Mouse (Mus musculus): ENCODE data around the gene Fanca. TPM values are rescaled to one million over a fixed set of nuclear protein-coding genes. Genes with fewer than 3 reads are reported as not detected.
"Not testable (repeated sequence)": the region's sequence is repeated elsewhere in the genome, so short reads cannot be mapped to it uniquely, and the experiment has no call there.

Fanca gene
- total RNA-seq, 4 experiments from 2014 or later, result not detected

DNA sequence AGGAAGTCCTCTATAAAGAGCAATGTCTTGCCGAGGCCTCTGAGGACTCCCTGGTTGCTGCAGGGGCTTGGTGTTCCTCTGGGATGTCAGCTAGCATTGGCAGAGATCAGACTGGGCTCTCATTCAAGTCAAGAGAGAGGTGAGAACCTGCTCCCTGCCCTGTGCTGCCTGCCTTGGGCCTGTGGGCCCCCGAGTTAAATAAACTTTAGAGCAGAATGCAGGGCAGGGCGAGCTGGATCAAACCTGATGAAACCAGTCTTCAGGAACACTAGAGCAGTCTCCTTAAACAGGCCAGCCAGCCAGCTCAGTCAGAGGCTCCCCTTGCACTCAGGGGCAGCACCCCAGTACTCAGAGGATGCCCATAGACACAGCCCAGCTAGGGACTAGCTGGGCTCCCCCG lies 46.5 kb downstream of the Fanca start:
- no peak for DNase-seq (ENCODE audit: low spot score in 2 of 2)

DNA sequence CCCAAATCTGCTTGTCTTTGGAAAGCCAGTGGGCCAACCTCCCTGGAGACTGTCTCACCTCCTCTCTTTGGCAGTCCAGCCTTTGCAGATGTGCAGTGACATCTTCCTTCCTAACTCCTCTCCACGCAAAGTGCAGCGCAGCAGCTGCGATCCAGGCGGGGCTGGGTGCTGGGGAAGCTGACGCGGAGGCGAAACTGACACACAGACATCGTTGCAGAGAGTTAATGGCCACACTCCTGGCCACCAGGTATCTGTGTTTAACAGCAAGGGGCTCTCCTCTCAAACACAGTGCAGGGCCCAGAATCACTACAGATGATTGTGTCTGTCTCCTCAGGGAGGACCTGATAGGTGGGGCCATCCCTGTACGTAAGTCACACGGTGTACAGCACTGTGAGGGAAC lies 47.2 kb downstream of the Fanca start:
- DNase-seq (ENCODE audit: low spot score in 2 of 2), result no peak

DNA sequence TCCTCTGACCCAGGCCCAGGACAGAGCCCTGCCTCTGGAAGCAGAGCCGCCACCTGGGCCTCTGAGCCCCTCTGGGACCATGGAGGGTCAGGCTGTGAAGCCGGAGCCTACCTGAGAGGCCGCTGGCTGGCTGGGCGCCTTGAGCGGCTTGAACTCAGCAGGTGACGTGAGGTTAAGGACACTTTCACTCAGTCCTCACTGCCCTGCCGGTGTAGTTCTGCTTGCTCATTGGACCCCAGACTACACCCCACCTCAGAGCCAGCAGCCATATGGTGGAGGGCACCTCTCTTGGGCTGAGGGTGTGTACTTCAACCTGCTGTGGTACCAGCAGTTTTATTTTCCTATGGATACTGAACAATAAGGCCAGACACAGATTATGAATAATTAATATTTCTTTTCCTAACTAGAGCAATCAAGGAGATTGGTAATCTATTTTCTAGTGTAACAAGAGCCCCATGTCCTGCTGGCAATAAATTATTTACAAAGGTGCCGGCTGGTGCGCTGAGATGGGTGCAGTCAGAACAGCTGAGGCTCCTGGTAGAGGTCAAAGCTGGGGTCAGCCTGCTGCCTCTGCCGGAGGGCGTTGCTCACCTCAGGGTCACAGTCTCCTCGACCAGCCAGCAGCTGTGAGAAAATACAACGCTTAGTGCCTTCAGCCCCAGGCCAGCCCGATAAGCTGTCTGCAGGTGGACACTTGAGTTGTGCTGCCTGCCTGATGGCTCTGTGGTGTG lies 50.3 kb downstream of the Fanca start:
- DNase-seq (ENCODE audit: low spot score in 2 of 2), result no peak

DNA sequence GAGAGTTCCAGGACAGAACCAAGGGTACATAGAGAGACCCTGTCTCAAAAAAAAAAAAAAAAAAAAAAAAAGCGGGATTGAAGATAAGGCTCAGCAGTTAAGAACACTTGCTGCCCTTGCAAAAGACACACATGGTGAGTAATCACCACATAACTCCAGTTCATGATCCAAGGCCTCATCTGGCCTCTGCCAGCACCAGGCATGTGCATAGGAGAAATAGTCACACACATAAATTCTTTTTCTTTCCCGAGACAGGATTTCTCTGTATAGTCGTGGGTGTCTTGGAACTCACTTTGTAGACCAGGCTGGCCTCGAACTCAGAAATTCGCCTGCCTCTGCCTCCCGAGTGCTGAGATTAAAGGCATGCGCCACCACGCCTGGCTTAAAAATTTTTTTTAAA lies 60.8 kb downstream of the Fanca start:
- DNase-seq (ENCODE audit: low spot score in 2 of 2), result not testable (repeated sequence)

DNA sequence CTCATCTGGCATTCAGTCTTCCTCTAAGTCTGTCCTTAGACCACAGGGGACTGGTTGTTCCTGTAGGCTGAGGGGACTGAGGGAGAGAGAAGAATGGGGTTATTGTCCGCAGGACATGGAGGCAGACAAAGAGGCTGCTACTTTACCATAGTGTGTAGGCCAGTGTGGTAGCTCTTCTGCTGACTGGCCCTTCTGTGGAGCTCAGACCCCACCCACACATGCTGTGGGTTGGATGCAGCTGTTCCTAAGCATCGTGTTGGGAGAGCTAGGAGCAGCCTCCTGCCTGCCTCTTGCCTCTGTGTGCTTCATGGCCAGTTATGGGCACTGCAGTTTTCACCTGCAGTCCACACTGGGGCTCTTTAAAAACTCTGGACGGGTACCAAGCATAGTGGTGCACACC lies 61.3 kb downstream of the Fanca start:
- DNase-seq (ENCODE audit: low spot score in 2 of 2), result no peak

DNA sequence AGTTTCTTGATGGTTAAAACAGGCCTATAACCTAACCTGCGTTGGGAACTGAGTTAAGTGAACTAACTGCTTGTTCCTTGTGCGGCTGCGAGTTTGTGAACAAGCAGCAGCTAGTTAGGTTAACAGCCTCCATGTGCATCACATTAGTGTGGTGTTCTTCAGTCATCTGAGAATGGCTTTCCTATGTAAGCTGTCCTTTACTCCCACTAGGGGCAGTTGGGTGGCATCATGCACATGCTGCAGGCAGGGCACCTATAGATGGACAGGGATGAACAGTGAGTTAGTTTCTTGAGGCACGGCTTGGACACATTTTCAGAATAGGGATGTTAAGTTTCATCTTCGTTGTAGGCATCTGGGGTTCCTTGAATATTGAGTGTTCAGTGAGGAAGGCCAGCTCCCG lies 63.2 kb downstream of the Fanca start:
- no peak for DNase-seq (ENCODE audit: low spot score in 2 of 2)

DNA sequence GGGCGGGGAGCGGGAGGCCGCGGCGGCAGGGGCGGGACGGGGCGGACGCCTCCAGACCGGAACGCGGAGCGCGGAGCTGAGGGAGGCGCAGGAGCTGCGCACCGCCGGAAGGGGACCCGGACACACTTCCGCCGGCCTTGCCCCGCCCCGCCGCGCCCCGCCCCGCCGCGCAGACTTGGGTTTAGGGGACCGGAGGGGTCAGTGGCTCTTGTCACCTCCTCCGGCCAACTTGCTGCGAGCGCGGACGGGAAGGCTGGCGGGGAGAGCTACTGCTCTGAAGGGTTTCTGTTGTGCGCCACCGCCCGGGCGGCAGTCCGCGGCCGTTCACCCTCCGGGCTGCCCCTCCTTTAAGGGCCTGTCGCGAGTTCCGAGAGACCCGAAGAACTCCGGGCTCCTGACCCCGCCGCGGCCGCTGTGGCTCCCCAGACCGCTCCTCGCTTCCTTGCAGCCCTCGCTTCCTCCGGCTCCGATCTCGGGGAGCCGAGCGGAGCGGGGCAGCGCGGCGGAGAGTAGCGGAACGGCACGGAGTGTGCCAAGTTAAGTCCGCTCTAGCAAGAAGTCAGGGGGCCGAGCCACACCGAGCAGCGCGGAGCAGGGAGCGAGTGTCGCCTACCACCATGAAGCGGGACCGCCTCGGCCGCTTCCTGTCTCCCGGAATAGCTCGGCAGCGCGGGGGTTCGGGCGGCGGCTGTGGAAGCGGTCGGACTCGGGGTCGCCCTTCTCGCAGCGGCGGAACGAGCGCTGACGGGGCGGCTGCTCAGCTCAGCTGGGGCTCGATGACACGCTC lies 64.1 kb downstream of the Fanca start, which contains the start of the genes Zfp276 and Vps9d1:
TSS of gene Zfp276 (plus strand) at position 97 of the 787 bp plus-strand sequence.
TSS of gene Vps9d1 (minus strand) at position 250 of the 787 bp plus-strand sequence.
- peak; percentile 61 to 65 for DNase-seq (ENCODE audit: low spot score in 2 of 2)

DNA sequence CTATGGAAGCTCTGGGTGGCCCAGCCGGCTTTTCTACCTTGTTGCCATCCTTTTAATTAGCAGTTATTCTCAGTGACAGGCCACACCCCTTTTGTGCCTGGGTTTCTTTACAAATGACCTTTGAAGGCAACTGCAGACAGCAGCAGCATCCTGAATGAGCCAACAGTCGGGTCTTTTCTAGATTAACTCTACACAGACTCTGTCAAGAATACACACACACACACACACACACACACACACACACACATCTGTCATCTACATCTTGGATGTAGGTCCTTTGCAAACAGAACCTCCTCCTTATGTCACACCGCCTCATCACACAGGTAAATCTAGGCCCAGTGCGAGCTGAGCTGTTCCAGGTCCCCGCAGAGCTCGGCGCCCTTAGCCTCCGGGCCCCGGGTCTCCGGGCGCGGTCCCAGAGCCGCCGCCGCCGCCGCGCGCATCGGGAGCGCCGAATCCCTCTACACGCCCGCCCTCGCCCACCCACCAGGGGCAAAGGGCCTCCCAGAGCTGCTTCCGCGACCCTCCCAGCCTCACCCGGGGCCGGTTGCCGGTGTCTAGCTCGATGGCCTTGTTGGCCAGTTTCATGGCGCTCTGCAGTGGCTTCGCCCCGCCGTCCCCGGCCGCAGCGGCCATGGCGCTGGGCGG lies 64.8 kb downstream of the Fanca start:
- no peak for DNase-seq (ENCODE audit: low spot score in 2 of 2)

DNA sequence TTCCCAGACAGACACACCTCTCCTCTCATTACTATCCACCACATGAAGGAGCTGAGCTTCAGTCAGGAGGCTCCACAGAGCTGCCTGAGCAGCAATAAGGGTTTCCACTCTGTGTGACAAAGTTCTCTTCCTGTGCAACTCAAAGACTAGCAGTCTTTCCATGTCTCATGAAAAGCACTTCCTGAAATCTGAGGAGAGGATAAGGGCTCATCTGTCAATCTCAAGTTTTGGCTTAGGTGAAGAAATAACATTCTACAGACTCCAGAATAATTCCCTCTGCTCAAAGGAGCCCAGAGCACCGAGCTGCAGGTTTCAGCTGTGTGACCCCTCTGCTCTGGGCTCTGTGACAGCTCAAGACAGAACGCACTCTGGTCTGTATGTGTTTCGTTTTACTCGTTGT lies 65.5 kb downstream of the Fanca start:
- no peak for DNase-seq (ENCODE audit: low spot score in 2 of 2)

DNA sequence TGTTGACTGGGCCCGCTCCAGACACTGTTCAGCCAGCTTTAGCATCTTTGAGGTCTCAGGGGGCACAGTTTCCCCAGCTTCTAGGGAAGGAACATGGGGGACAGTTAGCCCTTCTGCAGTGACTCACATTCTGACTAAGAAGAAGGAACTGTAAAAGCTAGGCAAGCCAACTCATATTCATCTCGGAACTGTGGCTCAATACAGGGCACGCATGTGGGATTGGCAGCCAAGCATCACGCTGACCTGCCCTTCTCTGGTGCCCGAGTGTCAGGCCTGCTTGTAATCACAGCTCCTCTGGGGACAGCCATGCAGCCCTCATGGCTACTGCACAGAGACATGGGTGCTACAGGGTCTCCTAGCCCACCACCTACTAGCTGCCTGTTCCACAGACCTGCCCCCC lies 67.4 kb downstream of the Fanca start:
- DNase-seq (ENCODE audit: low spot score in 2 of 2), result no peak

DNA sequence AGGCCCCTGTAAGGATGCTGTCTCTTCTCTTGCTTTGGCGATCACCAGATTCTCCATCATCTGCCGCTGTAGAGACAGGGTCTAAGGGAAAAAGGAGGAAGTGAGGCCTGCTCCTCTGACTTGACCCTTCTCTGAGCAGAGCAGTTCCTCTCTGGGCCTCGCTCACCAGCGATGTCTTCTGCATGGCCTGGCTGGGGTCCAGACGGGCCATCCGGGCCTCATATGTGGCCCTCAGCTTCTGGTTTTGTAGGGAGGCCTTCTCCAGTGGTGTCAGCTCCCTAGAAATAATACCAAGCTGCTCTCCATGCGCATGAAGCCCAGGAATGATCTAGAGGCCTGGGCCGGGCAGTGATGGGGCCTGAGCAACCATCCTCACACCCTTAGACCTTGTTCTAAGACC lies 69.8 kb downstream of the Fanca start:
- no peak for DNase-seq (ENCODE audit: low spot score in 2 of 2)

DNA sequence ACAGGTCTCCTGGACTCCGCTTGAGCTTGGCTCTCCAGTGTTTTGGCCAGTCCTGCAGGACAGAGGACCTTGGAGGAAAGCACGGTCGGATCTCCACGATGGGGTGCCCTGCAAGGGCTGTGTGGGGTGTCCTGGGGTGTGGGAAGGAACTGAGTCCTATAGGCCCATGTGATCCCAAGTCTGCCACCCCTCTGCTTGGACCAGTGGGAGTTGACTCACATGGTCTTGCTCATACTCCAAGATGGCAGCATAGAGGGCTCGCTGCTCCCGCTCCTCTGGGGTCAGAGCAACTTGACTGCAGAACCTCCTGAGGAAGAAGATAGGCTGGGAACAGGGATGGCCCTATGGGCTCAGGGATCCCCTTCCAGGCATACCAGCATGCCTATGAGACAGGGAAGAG lies 70.6 kb downstream of the Fanca start:
- DNase-seq (ENCODE audit: low spot score in 2 of 2), result no peak

DNA sequence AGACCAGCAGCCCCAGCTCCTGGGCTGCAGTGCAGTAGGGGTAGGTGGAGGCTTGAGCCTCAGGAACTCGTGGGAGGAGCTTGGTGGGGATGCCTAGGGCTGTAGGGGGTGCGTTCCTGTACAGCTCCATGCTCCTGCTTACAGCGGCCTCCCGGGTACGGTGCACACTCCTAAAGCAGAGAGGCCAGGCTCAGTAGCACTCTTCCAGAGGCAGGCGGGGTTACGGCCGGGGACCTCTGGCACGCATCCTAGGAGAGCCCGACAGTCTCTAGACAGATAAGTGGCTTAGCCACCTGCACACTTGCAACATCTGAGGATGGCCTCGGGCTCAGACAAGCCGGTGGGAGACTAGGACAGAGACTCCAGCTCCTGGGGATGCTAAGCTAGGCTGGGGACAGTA lies 72.8 kb downstream of the Fanca start:
- no peak for DNase-seq (ENCODE audit: low spot score in 2 of 2)

DNA sequence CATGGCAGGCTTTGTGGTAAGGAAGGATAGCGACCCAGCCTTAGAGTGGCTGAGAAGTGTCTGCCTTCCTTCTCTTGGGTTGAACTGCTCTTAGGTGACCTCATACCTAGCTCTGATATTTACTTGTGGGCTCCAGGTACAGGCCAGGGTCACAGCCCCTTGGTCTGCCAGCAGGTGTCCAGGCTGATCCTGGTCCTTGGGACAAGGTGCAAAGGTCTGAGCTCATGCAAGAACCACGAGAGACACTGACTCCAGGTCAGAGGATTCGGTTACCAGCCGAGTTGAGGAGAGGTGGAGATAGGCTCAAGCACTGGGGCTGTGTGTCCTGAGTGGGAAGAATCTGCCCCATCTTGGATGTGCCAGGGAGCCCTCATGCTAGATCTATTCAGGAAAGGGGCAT lies 74.0 kb downstream of the Fanca start:
- no peak for DNase-seq (ENCODE audit: low spot score in 2 of 2)

DNA sequence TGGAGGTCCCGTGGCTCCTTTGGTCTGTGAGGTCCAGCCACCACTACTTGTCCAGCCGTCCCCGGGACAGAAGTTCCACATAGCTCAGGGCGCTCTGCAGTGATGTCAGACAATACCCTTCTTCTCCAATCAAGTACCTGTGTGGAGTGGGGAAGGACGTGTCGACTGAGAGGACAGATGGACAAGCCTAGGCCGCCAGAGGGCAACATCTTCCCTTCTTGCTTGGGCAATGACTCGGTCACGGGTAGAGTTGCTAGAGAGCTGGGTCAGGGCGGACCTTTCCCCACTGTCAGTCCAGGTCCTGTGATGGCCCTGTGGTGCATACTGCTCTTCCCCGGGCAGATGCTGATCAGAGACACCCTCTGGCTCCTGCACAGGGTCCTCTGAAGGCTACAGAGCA lies 75.3 kb downstream of the Fanca start:
- no peak for DNase-seq (ENCODE audit: low spot score in 2 of 2)

DNA sequence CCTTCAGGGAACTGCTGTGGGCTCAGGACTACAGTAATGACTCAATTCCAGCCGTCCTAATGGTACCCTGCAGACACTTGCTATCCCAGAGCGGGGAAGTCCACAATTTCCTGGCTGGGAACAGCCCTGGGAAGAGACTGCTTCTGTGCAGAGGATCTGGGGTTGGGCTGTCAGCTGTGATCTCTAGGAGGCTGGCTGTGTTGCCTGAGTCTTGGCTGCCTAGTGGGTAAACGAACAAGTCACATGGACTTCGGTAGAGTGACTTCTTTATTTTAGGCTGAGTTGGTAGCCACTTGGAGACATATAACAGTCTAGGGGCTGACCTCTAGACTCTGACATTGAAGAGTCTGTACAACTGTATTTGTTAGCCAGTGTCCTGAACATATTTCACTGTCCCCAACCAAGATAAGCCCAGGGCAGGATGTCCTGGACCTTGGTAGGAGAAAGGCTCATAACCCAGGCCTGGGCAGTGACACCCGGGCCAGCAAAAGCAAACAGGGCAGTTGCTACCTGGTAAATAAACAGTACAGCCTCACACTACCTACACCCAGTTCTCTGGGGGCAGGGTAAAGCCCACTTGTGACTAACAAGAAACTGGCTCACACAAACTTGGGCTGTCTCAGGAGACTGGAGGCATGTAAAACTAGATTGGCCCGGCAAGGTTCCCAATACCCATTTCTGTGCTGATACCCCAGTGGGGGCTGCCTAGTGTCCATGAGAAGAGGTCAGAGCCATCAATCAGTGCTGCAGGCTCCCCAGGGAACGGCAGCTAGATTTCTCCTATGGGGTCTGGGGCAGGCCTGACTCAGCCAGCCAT lies 76.1 kb downstream of the Fanca start:
- no peak for DNase-seq (ENCODE audit: low spot score in 2 of 2)

DNA sequence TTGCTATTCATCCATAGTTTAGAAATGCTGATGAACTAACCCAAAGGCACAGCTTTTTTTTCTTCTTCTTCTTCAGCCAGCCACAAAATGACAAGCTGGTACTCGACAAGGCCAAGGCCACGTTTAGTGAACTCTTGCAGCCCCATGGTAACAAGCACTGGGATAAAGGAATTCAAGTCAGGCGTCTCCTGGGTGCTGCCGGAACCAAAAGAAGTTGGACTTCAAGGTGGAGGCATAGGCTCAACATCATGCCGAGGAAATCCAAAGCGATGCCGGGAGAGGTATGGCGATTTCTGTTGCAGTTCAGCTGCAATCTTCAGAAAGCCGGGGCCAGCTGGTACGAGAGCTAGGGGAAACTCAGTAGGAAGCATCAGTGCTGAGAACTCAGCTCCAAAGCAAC lies 79.0 kb downstream of the Fanca start:
- DNase-seq (ENCODE audit: low spot score in 2 of 2), result no peak

DNA sequence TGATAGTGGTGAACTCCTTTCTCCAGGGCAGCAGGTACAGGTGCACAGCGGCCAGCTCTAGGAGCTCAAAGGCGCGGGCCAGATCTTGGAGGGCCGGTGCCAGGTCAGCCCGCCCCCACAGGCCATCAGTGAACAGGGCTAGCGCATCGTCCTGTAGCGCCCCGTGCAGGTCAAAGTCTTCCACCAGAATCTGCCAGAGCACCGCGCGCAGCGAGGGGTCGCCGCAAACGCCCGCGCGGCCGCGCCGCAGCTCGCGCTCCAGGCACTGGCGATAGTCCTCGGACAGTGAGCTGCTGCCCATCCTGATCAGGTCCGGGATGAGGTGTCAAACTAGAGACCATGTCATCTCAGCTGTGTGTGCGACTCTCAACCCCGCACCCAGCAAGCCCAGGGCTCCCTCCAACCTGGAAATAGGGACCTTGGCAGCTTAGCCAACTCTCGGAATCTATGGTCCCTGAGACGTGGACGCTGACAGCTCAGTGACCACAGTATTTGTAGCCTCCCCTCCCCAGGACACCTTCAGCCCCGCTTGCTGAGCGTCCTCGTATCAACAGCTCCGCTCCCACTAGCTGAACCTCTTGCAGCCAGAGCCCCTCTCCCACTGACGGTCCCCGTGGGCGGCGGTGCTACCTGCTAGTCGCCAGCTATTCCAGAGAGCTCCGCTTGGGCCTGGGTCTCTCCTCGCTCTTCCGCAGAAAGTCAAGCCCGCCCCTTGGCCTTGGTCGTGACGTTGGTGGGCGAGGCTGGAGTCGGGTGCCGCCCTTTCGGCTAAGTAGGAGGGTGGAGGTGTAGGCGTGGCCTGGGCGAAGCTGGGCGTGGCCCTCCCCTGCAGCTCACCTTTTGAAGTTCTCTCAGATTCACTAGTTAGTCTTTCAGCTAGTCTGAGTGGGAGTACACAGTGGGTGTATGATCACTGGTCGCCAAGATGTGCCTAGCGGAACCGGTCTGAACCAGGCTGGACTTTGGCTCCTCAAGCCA lies 82.6 kb downstream of the Fanca start, which contains the start of gene Spata2l:
TSS of gene Spata2l (minus strand) at position 714 of the 978 bp plus-strand sequence.
- peak; percentile 75 to 79 for DNase-seq (ENCODE audit: low spot score in 2 of 2)

DNA sequence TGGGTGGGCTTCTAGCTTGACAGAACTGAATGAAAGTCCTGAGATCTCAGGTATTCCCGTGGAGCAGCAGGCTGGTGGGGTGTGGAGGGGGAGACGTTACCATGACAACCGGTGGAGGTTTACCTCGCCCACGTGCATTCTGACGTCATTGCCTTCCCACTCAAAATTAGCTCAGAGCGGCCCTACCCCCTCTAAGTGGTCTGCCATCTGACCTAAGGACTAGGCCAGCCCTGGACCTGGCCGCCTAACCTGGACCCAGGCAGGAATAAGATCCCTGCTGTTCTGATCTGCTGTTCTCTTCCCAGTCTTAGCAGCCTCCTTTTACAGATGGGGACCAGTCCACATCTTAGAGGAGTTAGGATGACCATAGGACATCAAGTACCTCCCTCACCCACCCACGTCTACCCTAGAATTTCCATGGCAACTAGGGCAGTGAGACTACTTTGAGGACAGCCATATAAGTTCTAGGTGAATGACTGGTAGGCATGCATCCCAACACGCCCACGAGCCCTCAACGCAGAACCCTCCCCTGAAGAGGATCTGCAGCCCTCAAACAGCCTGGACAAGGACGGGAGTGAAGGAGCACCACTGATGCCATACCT lies 83.4 kb downstream of the Fanca start:
- no peak for DNase-seq (ENCODE audit: low spot score in 2 of 2)

DNA sequence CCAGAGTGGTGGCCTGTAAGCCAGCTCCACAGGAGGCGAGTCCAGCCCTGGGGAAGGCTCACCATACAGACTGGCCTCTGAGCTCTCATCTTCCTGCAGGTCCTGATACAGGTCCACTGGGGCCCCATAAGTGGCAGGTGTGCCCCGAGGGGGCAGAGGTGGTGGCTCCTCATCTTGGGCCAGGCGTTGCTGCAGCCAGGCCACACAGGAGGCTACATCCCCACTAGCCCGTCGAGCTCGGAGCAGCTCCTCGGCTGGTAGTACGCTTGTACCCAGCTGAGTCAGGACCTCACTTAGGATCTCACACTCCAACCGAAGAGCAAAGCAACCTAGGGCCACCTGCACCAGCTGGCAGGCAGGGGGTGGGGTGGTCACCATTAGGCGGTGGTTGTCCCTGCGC lies 84.6 kb downstream of the Fanca start:
- DNase-seq (ENCODE audit: low spot score in 2 of 2), result no peak

Data from gastrocnemius, adult 8-10 months (tissue).